Mouse (Mus musculus) stomach, embryonic 16.5 days (tissue): ENCODE data around the gene Nav1. TPM values are rescaled to one million over a fixed set of nuclear protein-coding genes. Genes with fewer than 3 reads are reported as not detected.

Experiments
- ATAC-seq: fragments of 200-750 bp; cut with Nextera tagmentation; 2 replicates; pipeline ENCODE4 v1.8.0; 2017; ENCODE audit warnings: moderate number of reproducible peaks, moderate TSS enrichment; ENCODE audit not compliant: insufficient read depth, low FRiP score
- H3K27ac ChIP-seq: fragments of 300-500 bp; sonication (generic); 2 replicates; pipeline ENCODE4 v1.5.1; 2014; ENCODE audit warnings: low read length
- H3K27me3 ChIP-seq: fragments of 300-500 bp; sonication (generic); 2 replicates; pipeline ENCODE4 v1.6.1; 2014; ENCODE audit warnings: low read length, control low read depth, mixed read lengths; ENCODE audit not compliant: control insufficient read depth, insufficient read depth
- H3K36me3 ChIP-seq: fragments of 300-500 bp; sonication (generic); 2 replicates; pipeline ENCODE4 v1.6.1; 2014; ENCODE audit warnings: low read length; ENCODE audit not compliant: control insufficient read depth, insufficient read depth
- H3K4me1 ChIP-seq: fragments of 300-500 bp; sonication (generic); 2 replicates; pipeline ENCODE4 v1.6.1; 2014; ENCODE audit warnings: low read length, control low read depth, mixed read lengths; ENCODE audit not compliant: control insufficient read depth, insufficient read depth
- H3K4me2 ChIP-seq: fragments of 300-500 bp; sonication (generic); 2 replicates; pipeline ENCODE4 v1.6.1; 2014; ENCODE audit warnings: low read depth, low read length, mixed read lengths
- H3K4me3 ChIP-seq: fragments of 300-500 bp; sonication (generic); replicated peaks from 2 replicates; pipeline ENCODE4 v1.5.1; 2014; ENCODE audit warnings: mild to moderate bottlenecking, low read length
- H3K9ac ChIP-seq: fragments of 300-500 bp; sonication (generic); 2 replicates; pipeline ENCODE4 v1.6.1; 2014; ENCODE audit warnings: low read length
- H3K9me3 ChIP-seq: fragments of 300-500 bp; sonication (generic); replicated peaks from 2 replicates; pipeline ENCODE4 v1.6.1; 2016; ENCODE audit warnings: low read length, control low read depth; ENCODE audit not compliant: control insufficient read depth
- WGBS: fragments of 180-500 bp; shearing (Covaris S2); extraction: QIAGEN DNeasy Blood & Tissue Kit; methylation state at CpG from one replicate; pipeline ENCODE4 v1.1.7; 2014; 5-methylcytosine and 5-hydroxymethylcytosine counted together
- polyA plus RNA-seq: library from polyadenylated mRNA; unstranded; fragments of >200 nt; fragmentation: Nextera tagmentation; extraction: Ambion mirVana; gene quantifications from 2 replicates; pipeline ENCODE4 v1.2.1, GENCODE M21; 2015

The Nav1 gene
- polyA plus RNA-seq, 1 experiment from 2014 or later, result 11.2 TPM

GRCm38 (mm10) chr1:135590776-135591175, 16.3 kb downstream of the Nav1 start:
- H3K9ac ChIP-seq, result no peak overlapping the region
- H3K4me3 ChIP-seq, result no peak overlapping the region
- no peak for ATAC-seq
- H3K4me1 ChIP-seq, result peaks cover 10% of the 10 kb centered on the region
- H3K9me3 ChIP-seq, result no peaks in the 10 kb centered on the region
- 47% methylated on average over 9 of the region's 9 CpGs for WGBS
- no peaks in the 10 kb centered on the region for H3K27me3 ChIP-seq
- no peaks in the 10 kb centered on the region for H3K36me3 ChIP-seq
- no peak overlapping the region for H3K4me2 ChIP-seq
- H3K27ac ChIP-seq, result no peak overlapping the region

- WGBS, result 60% methylated on average over 3 of the region's 3 CpGs
Measured at GRCm38 (mm10) chr1:135588973-135589372, 18.1 kb downstream of the Nav1 start.

GRCm38 (mm10) chr1:135586903-135587302, 20.2 kb downstream of the Nav1 start:
- H3K4me3 ChIP-seq, result no peak overlapping the region
- H3K9me3 ChIP-seq, result no peaks in the 10 kb centered on the region
- no peak overlapping the region for H3K27ac ChIP-seq

More at GRCm38 (mm10) chr1:135588973-135589372, 18.1 kb downstream of the Nav1 start:
- Histone ChIP-seq H3K9me3 (no peaks in the 10 kb centered on the region), H3K27ac (no peak overlapping the region), H3K4me2 (no peak overlapping the region), H3K9ac (no peak overlapping the region), H3K36me3 (no peaks in the 10 kb centered on the region), H3K27me3 (0 out of 2 replicates have a peak, but pooled peaks cover 4% of the 10 kb centered on the region), H3K4me1 (peaks cover 20% of the 10 kb centered on the region), H3K4me3 (no peak overlapping the region)
- ATAC-seq, result no peak

GRCm38 (mm10) chr1:135585573-135585972, 21.5 kb downstream of the Nav1 start:
- H3K4me3 ChIP-seq, result peak overlapping the region; percentile 56
- no peaks in the 10 kb centered on the region for H3K36me3 ChIP-seq
- H3K4me1 ChIP-seq, result peaks cover 37% of the 10 kb centered on the region
- peak overlapping the region; percentile 71 for H3K9ac ChIP-seq
- H3K27ac ChIP-seq, result peak overlapping the region; percentile 47; the same call in 1 of the 2 replicates
- peak overlapping the region; percentile 73 for H3K4me2 ChIP-seq
- WGBS, result under 1% methylated on average over 19 of the region's 19 CpGs
- peak; percentile 71; the same call in 1 of the 2 replicates for ATAC-seq
- 0 out of 2 replicates have a peak, but pooled peaks cover 7% of the 10 kb centered on the region for H3K27me3 ChIP-seq
- no peaks in the 10 kb centered on the region for H3K9me3 ChIP-seq

More at GRCm38 (mm10) chr1:135586903-135587302, 20.2 kb downstream of the Nav1 start:
- Histone ChIP-seq H3K9ac (no peak overlapping the region), H3K36me3 (no peaks in the 10 kb centered on the region), H3K27me3 (0 out of 2 replicates have a peak, but pooled peaks cover 7% of the 10 kb centered on the region), H3K4me1 (peaks cover 34% of the 10 kb centered on the region), H3K4me2 (no peak overlapping the region)
- no peak for ATAC-seq

- H3K4me1 ChIP-seq, result peaks cover 37% of the 10 kb centered on the region
- peak overlapping the region; percentile 73 for H3K4me2 ChIP-seq
- WGBS, result 3% methylated on average over 69 of the region's 73 CpGs
- 0 out of 2 replicates have a peak, but pooled peaks cover 7% of the 10 kb centered on the region for H3K27me3 ChIP-seq
- no peaks in the 10 kb centered on the region for H3K36me3 ChIP-seq
- H3K9me3 ChIP-seq, result no peaks in the 10 kb centered on the region
- peak overlapping the region; percentile 56 for H3K4me3 ChIP-seq
- ATAC-seq, result peak; percentile 24; the same call in 1 of the 2 replicates
- H3K9ac ChIP-seq, result peak overlapping the region; percentile 71
- H3K27ac ChIP-seq, result peak overlapping the region; percentile 47; the same call in 1 of the 2 replicates
Measured at GRCm38 (mm10) chr1:135584587-135585541, 22.2 kb downstream of the Nav1 start.

- peaks cover 37% of the 10 kb centered on the region for H3K4me1 ChIP-seq
- H3K36me3 ChIP-seq, result no peaks in the 10 kb centered on the region
- H3K9me3 ChIP-seq, result no peaks in the 10 kb centered on the region
- peak overlapping the region; percentile 71 for H3K9ac ChIP-seq
- WGBS, result 9% methylated on average over 21 of the region's 21 CpGs
- 0 out of 2 replicates have a peak, but pooled peaks have one; percentile 14 for ATAC-seq
- peak overlapping the region; percentile 73 for H3K4me2 ChIP-seq
- H3K27ac ChIP-seq, result peak overlapping the region; percentile 47
- H3K27me3 ChIP-seq, result 0 out of 2 replicates have a peak, but pooled peaks cover 7% of the 10 kb centered on the region
- H3K4me3 ChIP-seq, result peak overlapping the region; percentile 56
Measured at GRCm38 (mm10) chr1:135583678-135584515, 23.2 kb downstream of the Nav1 start.

GRCm38 (mm10) chr1:135583081-135583677, 23.9 kb downstream of the Nav1 start:
- Histone ChIP-seq H3K27ac (peak overlapping the region; percentile 47), H3K4me2 (peak overlapping the region; percentile 73), H3K9ac (peak overlapping the region; percentile 71), H3K4me1 (peaks cover 44% of the 10 kb centered on the region), H3K27me3 (0 out of 2 replicates have a peak, but pooled peaks cover 7% of the 10 kb centered on the region), H3K4me3 (peak overlapping the region; percentile 56), H3K36me3 (no peaks in the 10 kb centered on the region), H3K9me3 (no peaks in the 10 kb centered on the region)
- peak; percentile 71; the same call in 1 of the 2 replicates for ATAC-seq
- WGBS, result 3% methylated on average over 15 of the region's 15 CpGs

GRCm38 (mm10) chr1:135581001-135581400, 26.1 kb downstream of the Nav1 start:
- H3K9ac ChIP-seq, result no peak overlapping the region
- no peak overlapping the region for H3K27ac ChIP-seq
- no peak overlapping the region for H3K4me3 ChIP-seq
- ATAC-seq, result no peak
- peaks cover 54% of the 10 kb centered on the region for H3K4me1 ChIP-seq
- no peaks in the 10 kb centered on the region for H3K9me3 ChIP-seq
- 35% methylated on average over 8 of the region's 8 CpGs for WGBS
- 0 out of 2 replicates have a peak, but pooled peaks cover 7% of the 10 kb centered on the region for H3K27me3 ChIP-seq
- no peaks in the 10 kb centered on the region for H3K36me3 ChIP-seq
- no peak overlapping the region for H3K4me2 ChIP-seq
